Mouse (Mus musculus): ENCODE data around the gene F12. TPM values are rescaled to one million over a fixed set of nuclear protein-coding genes. Genes with fewer than 3 reads are reported as not detected.

Gene F12
- polyA plus RNA-seq, 1 experiment from 2014 or later, result 0.16 TPM

GRCm38 (mm10) chr13:55462965-55463364 lies 36.4 kb upstream of the F12 start:
- Histone ChIP-seq H3K9ac (ENCODE audit: low read length) (no peak overlapping the region), H3K9me3 (ENCODE audit: control insufficient read depth, low read length) (no peaks in the 10 kb centered on the region), H3K27me3 (replicated peaks; ENCODE audit: control insufficient read depth, insufficient read depth, low read length) (no peaks in the 10 kb centered on the region), H3K4me3 (ENCODE audit: low read depth, low read length) (no peak overlapping the region), H3K27ac (ENCODE audit: low read depth) (no peak overlapping the region), H3K36me3 (ENCODE audit: control insufficient read depth, insufficient read depth, low read length) (peaks cover 39% of the 10 kb centered on the region), H3K4me2 (ENCODE audit: low read length) (no peak overlapping the region), H3K4me1 (replicated peaks; ENCODE audit: control insufficient read depth, insufficient read depth, low read length) (peaks cover 6% of the 10 kb centered on the region; the same call in 1 of the 2 replicates)
- DNase-seq (ENCODE audit: low spot score), result no peak
- 56% methylated on average over 2 of the region's 2 CpGs for WGBS
- no peak for ATAC-seq (replicated peaks; ENCODE audit: low FRiP score, low TSS enrichment, low read depth)

GRCm38 (mm10) chr13:55451785-55452549 lies 25.4 kb upstream of the F12 start:
- no peak overlapping the region for H3K4me2 ChIP-seq (ENCODE audit: low read length)
- peaks cover 82% of the 10 kb centered on the region for H3K36me3 ChIP-seq (ENCODE audit: control insufficient read depth, insufficient read depth, low read length)
- 87% methylated on average over 16 of the region's 16 CpGs for WGBS
- H3K4me1 ChIP-seq (replicated peaks; ENCODE audit: control insufficient read depth, insufficient read depth, low read length), result peaks cover 10% of the 10 kb centered on the region
- H3K27ac ChIP-seq (ENCODE audit: low read depth), result no peak overlapping the region
- no peak overlapping the region for H3K4me3 ChIP-seq (ENCODE audit: low read depth, low read length)
- ATAC-seq (replicated peaks; ENCODE audit: low FRiP score, low TSS enrichment, low read depth), result no peak
- H3K9me3 ChIP-seq (ENCODE audit: control insufficient read depth, low read length), result no peaks in the 10 kb centered on the region
- no peaks in the 10 kb centered on the region for H3K27me3 ChIP-seq (replicated peaks; ENCODE audit: control insufficient read depth, insufficient read depth, low read length)
- no peak for DNase-seq (ENCODE audit: low spot score)
- no peak overlapping the region for H3K9ac ChIP-seq (ENCODE audit: low read length)

GRCm38 (mm10) chr13:55451296-55451695 lies 24.7 kb upstream of the F12 start:
- Histone ChIP-seq H3K27me3 (replicated peaks; ENCODE audit: control insufficient read depth, insufficient read depth, low read length) (no peaks in the 10 kb centered on the region), H3K36me3 (ENCODE audit: control insufficient read depth, insufficient read depth, low read length) (peaks cover 77% of the 10 kb centered on the region), H3K27ac (ENCODE audit: low read depth) (no peak overlapping the region), H3K4me3 (ENCODE audit: low read depth, low read length) (no peak overlapping the region), H3K9ac (ENCODE audit: low read length) (no peak overlapping the region), H3K4me1 (replicated peaks; ENCODE audit: control insufficient read depth, insufficient read depth, low read length) (peaks cover 16% of the 10 kb centered on the region), H3K4me2 (ENCODE audit: low read length) (no peak overlapping the region), H3K9me3 (ENCODE audit: control insufficient read depth, low read length) (no peaks in the 10 kb centered on the region)
- 92% methylated on average over 10 of the region's 10 CpGs for WGBS
- DNase-seq (ENCODE audit: low spot score) (no peak), ATAC-seq (replicated peaks; ENCODE audit: low FRiP score, low TSS enrichment, low read depth) (no peak)

- ATAC-seq (replicated peaks; ENCODE audit: low FRiP score, low TSS enrichment, low read depth) (no peak), DNase-seq (ENCODE audit: low spot score) (no peak)
- H3K4me2 ChIP-seq (ENCODE audit: low read length), result no peak overlapping the region
- H3K4me3 ChIP-seq (ENCODE audit: low read depth, low read length), result no peak overlapping the region
- H3K4me1 ChIP-seq (replicated peaks; ENCODE audit: control insufficient read depth, insufficient read depth, low read length), result peaks cover 21% of the 10 kb centered on the region
- H3K27ac ChIP-seq (ENCODE audit: low read depth), result no peak overlapping the region
- H3K9ac ChIP-seq (ENCODE audit: low read length), result no peak overlapping the region
- WGBS, result 93% methylated on average over 11 of the region's 11 CpGs
- H3K9me3 ChIP-seq (ENCODE audit: control insufficient read depth, low read length), result no peaks in the 10 kb centered on the region
- peaks cover 70% of the 10 kb centered on the region for H3K36me3 ChIP-seq (ENCODE audit: control insufficient read depth, insufficient read depth, low read length)
- no peaks in the 10 kb centered on the region for H3K27me3 ChIP-seq (replicated peaks; ENCODE audit: control insufficient read depth, insufficient read depth, low read length)
Measured at GRCm38 (mm10) chr13:55450511-55450980, 24.0 kb upstream of the F12 start.

GRCm38 (mm10) chr13:55449679-55450441 lies 23.3 kb upstream of the F12 start:
- no peak for ATAC-seq (replicated peaks; ENCODE audit: low FRiP score, low TSS enrichment, low read depth)
- no peak overlapping the region for H3K27ac ChIP-seq (ENCODE audit: low read depth)

GRCm38 (mm10) chr13:55449205-55449604 lies 22.6 kb upstream of the F12 start:
- 94% methylated on average over 9 of the region's 9 CpGs for WGBS
- Histone ChIP-seq H3K9ac (ENCODE audit: low read length) (no peak overlapping the region), H3K4me3 (ENCODE audit: low read depth, low read length) (no peak overlapping the region), H3K4me2 (ENCODE audit: low read length) (no peak overlapping the region), H3K27me3 (replicated peaks; ENCODE audit: control insufficient read depth, insufficient read depth, low read length) (no peaks in the 10 kb centered on the region), H3K4me1 (replicated peaks; ENCODE audit: control insufficient read depth, insufficient read depth, low read length) (peaks cover 21% of the 10 kb centered on the region), H3K9me3 (ENCODE audit: control insufficient read depth, low read length) (no peaks in the 10 kb centered on the region), H3K27ac (ENCODE audit: low read depth) (no peak overlapping the region), H3K36me3 (ENCODE audit: control insufficient read depth, insufficient read depth, low read length) (peaks cover 56% of the 10 kb centered on the region)
- ATAC-seq (replicated peaks; ENCODE audit: low FRiP score, low TSS enrichment, low read depth), result no peak
- no peak for DNase-seq (ENCODE audit: low spot score)

More at GRCm38 (mm10) chr13:55449679-55450441, 23.3 kb upstream of the F12 start:
- Histone ChIP-seq H3K9ac (ENCODE audit: low read length) (no peak overlapping the region), H3K4me1 (replicated peaks; ENCODE audit: control insufficient read depth, insufficient read depth, low read length) (peaks cover 21% of the 10 kb centered on the region), H3K36me3 (ENCODE audit: control insufficient read depth, insufficient read depth, low read length) (peaks cover 63% of the 10 kb centered on the region), H3K4me3 (ENCODE audit: low read depth, low read length) (no peak overlapping the region), H3K9me3 (ENCODE audit: control insufficient read depth, low read length) (no peaks in the 10 kb centered on the region), H3K4me2 (ENCODE audit: low read length) (no peak overlapping the region), H3K27me3 (replicated peaks; ENCODE audit: control insufficient read depth, insufficient read depth, low read length) (no peaks in the 10 kb centered on the region)
- 86% methylated on average over 17 of the region's 17 CpGs for WGBS
- no peak for DNase-seq (ENCODE audit: low spot score)

GRCm38 (mm10) chr13:55448131-55448530 lies 21.5 kb upstream of the F12 start:
- H3K4me1 ChIP-seq (replicated peaks; ENCODE audit: control insufficient read depth, insufficient read depth, low read length), result peaks cover 26% of the 10 kb centered on the region
- H3K9ac ChIP-seq (ENCODE audit: low read length), result no peak overlapping the region
- no peak overlapping the region for H3K4me2 ChIP-seq (ENCODE audit: low read length)
- DNase-seq (ENCODE audit: low spot score) (no peak), ATAC-seq (replicated peaks; ENCODE audit: low FRiP score, low TSS enrichment, low read depth) (no peak)
- peaks cover 45% of the 10 kb centered on the region for H3K36me3 ChIP-seq (ENCODE audit: control insufficient read depth, insufficient read depth, low read length)
- no peak overlapping the region for H3K4me3 ChIP-seq (ENCODE audit: low read depth, low read length)
- WGBS, result 91% methylated on average over 5 of the region's 5 CpGs
- no peaks in the 10 kb centered on the region for H3K27me3 ChIP-seq (replicated peaks; ENCODE audit: control insufficient read depth, insufficient read depth, low read length)
- H3K9me3 ChIP-seq (ENCODE audit: control insufficient read depth, low read length), result no peaks in the 10 kb centered on the region
- no peak overlapping the region for H3K27ac ChIP-seq (ENCODE audit: low read depth)

- Histone ChIP-seq H3K4me3 (ENCODE audit: low read depth, low read length) (no peak overlapping the region), H3K4me2 (ENCODE audit: low read length) (no peak overlapping the region), H3K9me3 (ENCODE audit: control insufficient read depth, low read length) (no peaks in the 10 kb centered on the region), H3K4me1 (replicated peaks; ENCODE audit: control insufficient read depth, insufficient read depth, low read length) (peaks cover 26% of the 10 kb centered on the region), H3K9ac (ENCODE audit: low read length) (no peak overlapping the region), H3K36me3 (ENCODE audit: control insufficient read depth, insufficient read depth, low read length) (peaks cover 40% of the 10 kb centered on the region), H3K27me3 (replicated peaks; ENCODE audit: control insufficient read depth, insufficient read depth, low read length) (no peaks in the 10 kb centered on the region), H3K27ac (ENCODE audit: low read depth) (no peak overlapping the region)
- DNase-seq (ENCODE audit: low spot score) (no peak), ATAC-seq (replicated peaks; ENCODE audit: low FRiP score, low TSS enrichment, low read depth) (no peak)
- 64% methylated on average over 3 of the region's 3 CpGs for WGBS
Measured at GRCm38 (mm10) chr13:55447543-55447943, 20.9 kb upstream of the F12 start.

All from intestine, embryonic 14.5 days (tissue).